ENCODE assay signal across 10 mouse cellular contexts in genomic region chr3:21325329-21325896, GRCm38 (mm10).
"Had no signal": no experiment of that assay in that cellular context is flagged by ENCODE, and none has a peak within 500 bp of the region (broad histone marks: within the 10 kb centered on the region; RNA-seq: fewer than 3 reads in every experiment).

No protein-coding gene starts in this region.

- DNase-seq: kidney, adult 2 months; kidney, postnatal 14 days; left cerebral cortex, postnatal 4 days; lung, adult 18-20 months; thymus, adult 18-20 months; thymus, postnatal 14 days had no signal

- H3K27me3 ChIP-seq: kidney, embryonic 15.5 days; limb, embryonic 13.5 days had no signal

- H3K36me3 ChIP-seq: kidney, embryonic 15.5 days; limb, embryonic 13.5 days had no signal

- H3K27ac ChIP-seq: kidney, embryonic 15.5 days; limb, embryonic 13.5 days; liver, embryonic 14.5 days; stomach, postnatal 0 days had no signal

- H3K9ac ChIP-seq: kidney, embryonic 15.5 days; limb, embryonic 13.5 days; liver, embryonic 14.5 days had no signal

- H3K4me1 ChIP-seq: kidney, embryonic 15.5 days; limb, embryonic 13.5 days had no signal

- H3K4me3 ChIP-seq: kidney, embryonic 15.5 days; limb, embryonic 13.5 days had no signal

- H3K4me2 ChIP-seq: kidney, embryonic 15.5 days; limb, embryonic 13.5 days had no signal

- H3K9me3 ChIP-seq: kidney, embryonic 15.5 days; limb, embryonic 13.5 days had no signal
